Mouse (Mus musculus): ENCODE measurements around the gene Fam205a4. TPM values are rescaled to one million over a fixed set of nuclear protein-coding genes. Genes with fewer than 3 reads are reported as not detected.
"Not testable (repeated sequence)": the region's sequence is repeated elsewhere in the genome, so short reads cannot be mapped to it uniquely, and the experiment has no call there.

Fam205a4 gene
- polyA plus RNA-seq (2016; fragmentation: Nextera tagmentation; extraction: Ambion mirVana), result 0.23 TPM in 1 of 2 replicates, not detected in the other

DNA sequence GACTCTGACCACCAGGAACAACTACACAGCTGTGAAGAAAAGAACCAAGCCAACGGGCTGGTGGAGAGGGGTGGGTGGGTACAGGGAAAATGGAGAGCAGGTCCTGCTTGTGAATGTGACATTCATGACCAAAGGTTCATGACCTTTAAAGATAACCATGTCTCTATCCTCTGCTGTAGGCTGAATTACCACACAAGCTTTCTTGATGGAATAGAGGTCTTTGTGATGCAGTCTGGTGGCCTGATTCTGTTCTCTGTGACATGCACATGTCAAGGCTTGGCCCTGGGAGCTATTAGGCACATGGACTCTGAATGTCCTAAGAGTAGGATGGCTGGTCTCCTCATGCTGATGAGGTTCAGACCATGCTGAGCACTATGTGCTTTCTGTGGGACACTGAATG lies at the start of gene Fam205a4:
Fam205a4 (plus strand) TSS at position 301 of the 400 bp plus-strand sequence.
- WGBS, result no CpG with 5 or more reads among the region's 1 CpGs
- not testable (repeated sequence) for H3K4me2 ChIP-seq (replicated peaks); H3K27ac ChIP-seq; H3K4me3 ChIP-seq; H3K27me3 ChIP-seq (replicated peaks); H3K9ac ChIP-seq; ATAC-seq (ENCODE audit: low FRiP score, low read depth); H3K36me3 ChIP-seq; H3K9me3 ChIP-seq; H3K4me1 ChIP-seq

- H3K36me3 ChIP-seq; H3K4me1 ChIP-seq; H3K4me3 ChIP-seq; H3K9me3 ChIP-seq; H3K27ac ChIP-seq; H3K27me3 ChIP-seq (replicated peaks); H3K9ac ChIP-seq; ATAC-seq (ENCODE audit: low FRiP score, low read depth); H3K4me2 ChIP-seq (replicated peaks): not testable (repeated sequence)
- no CpG with 5 or more reads among the region's 8 CpGs for WGBS
Observed at GRCm38 (mm10) chr4:41941272-41941671, 24.6 kb upstream of the Fam205a4 start, which contains the start of gene Gm20878. Gene Gm20878, plus strand, starts transcription at chr4:41941572.

Other genes with a start within 250 kb of the Fam205a4 start
- 225 and 233 TPM in 2 replicates for gene Dctn3, start 242.9 kb upstream of the Fam205a4 start, polyA plus RNA-seq (2016; fragmentation: Nextera tagmentation; extraction: Ambion mirVana)
- 1.4 and 1.5 TPM in 2 replicates for gene Arid3c, start 234.9 kb upstream of the Fam205a4 start, polyA plus RNA-seq (2016; fragmentation: Nextera tagmentation; extraction: Ambion mirVana)
- gene Galt, start 210.8 kb upstream of the Fam205a4 start, polyA plus RNA-seq (2016; fragmentation: Nextera tagmentation; extraction: Ambion mirVana), result 25.2 and 27.3 TPM in 2 replicates
- gene Sigmar1, start 209.9 kb upstream of the Fam205a4 start, polyA plus RNA-seq (2016; fragmentation: Nextera tagmentation; extraction: Ambion mirVana), result 60.7 and 63.7 TPM in 2 replicates
- 133 and 136 TPM in 2 replicates for gene Ccl27a, start 191.8 kb upstream of the Fam205a4 start, polyA plus RNA-seq (2016; fragmentation: Nextera tagmentation; extraction: Ambion mirVana)
- not detected in 2 replicates for gene Gm21541, start 62.4 kb upstream of the Fam205a4 start, polyA plus RNA-seq (2016; fragmentation: Nextera tagmentation; extraction: Ambion mirVana)
- 4.6 TPM in 2 replicates for gene Gm20878, start 24.5 kb upstream of the Fam205a4 start, polyA plus RNA-seq (2016; fragmentation: Nextera tagmentation; extraction: Ambion mirVana)
- 0.18 TPM in 1 of 2 replicates, not detected in the other for gene Gm21093, start 68.7 kb downstream of the Fam205a4 start, polyA plus RNA-seq (2016; fragmentation: Nextera tagmentation; extraction: Ambion mirVana)
- not detected in 2 replicates for gene Gm3893, start 125.1 kb downstream of the Fam205a4 start, polyA plus RNA-seq (2016; fragmentation: Nextera tagmentation; extraction: Ambion mirVana)
- gene Gm13304, start 148.8 kb downstream of the Fam205a4 start, polyA plus RNA-seq (2016; fragmentation: Nextera tagmentation; extraction: Ambion mirVana), result not detected in 2 replicates
- gene Gm13306, start 187.4 kb downstream of the Fam205a4 start, polyA plus RNA-seq (2016; fragmentation: Nextera tagmentation; extraction: Ambion mirVana), result not detected in 2 replicates
- 0.23 TPM in 1 of 2 replicates, not detected in the other for gene Gm13305, start 202.5 kb downstream of the Fam205a4 start, polyA plus RNA-seq (2016; fragmentation: Nextera tagmentation; extraction: Ambion mirVana)

Data from neural tube, embryonic 12.5 days (tissue).